Mouse (Mus musculus): Measurements from ENCODE around the gene Ulk4.
A peak's percentile ranks its signal among the peaks of the same experiment; 100 is the strongest.

The Ulk4 gene

GRCm38 (mm10) chr9:120983849-120984248 lies 293.1 kb downstream of the Ulk4 start:
- DNase-seq (ENCODE audit: low read depth, low spot score), result no peak

DNA sequence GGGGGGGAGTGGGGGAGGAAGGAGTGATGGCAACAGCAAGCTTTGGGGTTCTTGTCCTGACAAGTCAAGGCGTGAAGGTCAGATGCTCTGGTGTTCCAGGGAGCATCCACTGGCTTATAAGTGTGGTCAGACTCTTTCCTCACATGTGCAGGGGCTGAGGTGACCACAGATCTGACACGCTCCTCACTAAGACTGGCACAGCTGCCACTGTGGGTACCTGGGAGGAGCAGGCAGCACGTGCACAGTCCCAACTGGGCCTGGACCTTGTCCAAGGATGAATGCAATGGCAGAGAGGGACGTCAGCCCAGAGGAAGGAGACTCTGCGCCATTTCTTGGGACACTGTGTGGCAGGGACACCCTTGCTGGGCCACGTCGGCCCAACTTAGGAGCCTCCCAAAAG lies 295.2 kb downstream of the Ulk4 start:
- DNase-seq (ENCODE audit: low read depth, low spot score), result no peak

DNA sequence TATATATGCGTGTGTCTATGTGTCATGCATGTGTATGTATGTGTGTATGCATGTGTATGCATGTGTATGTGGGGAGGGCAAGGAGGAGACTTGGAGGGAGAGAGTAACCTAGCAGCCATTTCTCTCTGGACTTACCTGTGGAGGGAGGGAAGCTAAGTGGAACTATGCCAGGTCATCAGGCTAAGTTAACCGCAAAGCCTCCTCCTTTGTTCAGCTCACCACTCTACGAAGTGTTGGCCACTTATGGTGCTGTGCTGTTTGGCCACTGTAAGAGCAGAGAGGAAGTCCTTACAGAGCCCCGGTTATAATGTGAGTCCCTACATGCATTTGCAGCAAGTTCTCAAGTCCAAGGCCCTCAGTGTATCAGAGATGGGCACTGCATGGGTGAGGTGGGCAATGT lies 300.1 kb downstream of the Ulk4 start:
- no peak for DNase-seq (ENCODE audit: low read depth, low spot score)

GRCm38 (mm10) chr9:120976158-120976557 lies 300.8 kb downstream of the Ulk4 start:
- DNase-seq (ENCODE audit: low read depth, low spot score), result no peak

GRCm38 (mm10) chr9:120974209-120974608 lies 302.8 kb downstream of the Ulk4 start:
- DNase-seq (ENCODE audit: low read depth, low spot score), result no peak

GRCm38 (mm10) chr9:120973026-120973515 lies 303.9 kb downstream of the Ulk4 start:
- DNase-seq (ENCODE audit: low read depth, low spot score), result no peak

DNA sequence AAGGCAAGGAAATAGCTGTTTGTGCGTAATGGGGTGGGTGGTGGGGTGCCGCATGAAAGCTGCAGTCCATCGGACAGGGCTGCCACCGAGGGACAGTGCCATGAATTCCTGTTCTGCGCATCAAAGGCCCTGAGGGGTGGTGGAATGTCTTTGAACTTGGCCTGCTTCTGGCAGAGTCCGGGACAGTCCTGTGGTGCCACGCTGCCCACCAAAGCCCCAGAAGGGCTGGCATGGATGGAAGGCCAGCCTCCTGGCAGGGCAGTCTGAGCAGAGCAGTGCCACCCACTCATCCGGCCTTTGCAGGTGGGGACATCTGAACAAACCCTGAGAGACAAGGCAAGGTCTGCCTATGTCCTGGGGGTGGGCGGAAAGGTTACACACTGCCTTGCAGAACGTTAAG lies 312.0 kb downstream of the Ulk4 start:
- no peak for DNase-seq (ENCODE audit: low read depth, low spot score)

DNA sequence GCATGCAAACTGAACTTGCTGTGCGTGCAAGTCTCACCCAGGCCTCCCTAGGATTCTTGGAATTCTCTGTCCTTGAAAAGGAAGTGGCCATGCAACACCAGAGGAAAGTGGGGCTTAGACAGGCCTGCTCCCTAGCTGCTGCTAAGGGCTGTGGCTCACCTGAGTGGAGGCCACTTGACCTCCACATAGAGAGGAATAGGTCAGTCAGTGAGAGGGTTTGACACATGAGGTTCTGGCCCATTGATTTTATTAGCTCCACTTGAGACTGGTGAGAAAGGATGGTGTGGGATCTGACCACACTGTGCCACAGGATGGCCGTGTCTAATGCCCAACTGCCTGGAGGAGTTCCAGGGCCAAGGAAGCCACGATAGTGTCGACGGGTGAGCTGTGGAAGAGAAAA lies 312.8 kb downstream of the Ulk4 start:
- no peak for DNase-seq (ENCODE audit: low read depth, low spot score)

DNA sequence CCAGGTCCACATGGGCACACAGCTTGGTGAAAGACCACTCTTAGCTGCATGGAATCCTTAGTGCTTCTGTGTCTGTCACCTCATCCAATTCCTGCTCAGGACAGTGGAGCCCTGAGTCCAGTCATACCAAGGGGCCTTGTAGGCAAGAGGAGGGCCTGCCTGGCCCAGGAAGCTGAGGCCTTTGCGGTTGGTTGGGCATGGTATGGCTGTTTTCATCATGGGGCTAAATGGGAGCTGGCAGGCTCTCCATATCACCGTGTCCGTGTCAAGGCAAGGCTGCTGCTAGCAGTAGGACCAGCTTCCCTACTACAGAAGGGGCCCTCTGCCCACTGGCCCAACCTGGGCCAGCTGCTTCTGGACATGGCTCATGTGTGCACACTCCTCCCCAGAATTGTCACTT lies 313.3 kb downstream of the Ulk4 start:
- no peak for DNase-seq (ENCODE audit: low read depth, low spot score)

GRCm38 (mm10) chr9:120963104-120963503 lies 313.9 kb downstream of the Ulk4 start:
- no peak for DNase-seq (ENCODE audit: low read depth, low spot score)

DNA sequence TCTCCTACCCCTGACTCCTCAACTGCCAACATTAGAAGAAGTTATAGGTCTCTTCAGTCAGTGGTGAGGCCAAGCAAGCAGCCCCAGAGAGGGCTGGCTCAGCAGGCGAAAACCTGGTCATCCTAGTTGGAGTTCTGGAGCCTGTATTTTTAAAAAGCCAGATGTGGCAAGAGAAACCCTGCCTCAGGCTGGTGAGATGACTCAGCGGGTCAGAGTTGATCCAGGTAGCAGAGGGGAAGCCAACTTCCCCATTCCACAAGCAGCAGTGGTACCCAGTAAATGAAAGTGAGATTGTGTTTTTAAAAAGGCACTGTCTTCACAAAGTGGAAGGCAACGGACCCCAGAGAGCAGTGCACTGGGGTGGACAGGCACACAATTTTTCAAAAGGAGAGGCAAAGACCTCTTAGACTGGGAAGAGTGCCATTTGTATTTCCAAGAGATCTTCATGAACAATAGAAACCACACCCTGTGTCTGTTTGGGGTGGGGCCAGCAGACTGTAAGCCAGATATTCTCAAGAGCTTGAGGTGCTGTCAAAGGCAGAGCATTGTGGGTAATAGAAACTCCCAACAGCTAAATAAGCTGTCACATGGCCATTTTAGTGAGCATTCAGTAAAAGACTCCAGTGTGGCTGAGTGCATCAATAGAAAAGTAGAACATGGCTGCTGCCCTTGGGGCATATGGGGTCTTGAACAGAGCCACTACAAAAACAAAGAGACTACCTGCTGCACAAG lies 314.9 kb downstream of the Ulk4 start:
- DNase-seq (ENCODE audit: low read depth, low spot score), result no peak

DNA sequence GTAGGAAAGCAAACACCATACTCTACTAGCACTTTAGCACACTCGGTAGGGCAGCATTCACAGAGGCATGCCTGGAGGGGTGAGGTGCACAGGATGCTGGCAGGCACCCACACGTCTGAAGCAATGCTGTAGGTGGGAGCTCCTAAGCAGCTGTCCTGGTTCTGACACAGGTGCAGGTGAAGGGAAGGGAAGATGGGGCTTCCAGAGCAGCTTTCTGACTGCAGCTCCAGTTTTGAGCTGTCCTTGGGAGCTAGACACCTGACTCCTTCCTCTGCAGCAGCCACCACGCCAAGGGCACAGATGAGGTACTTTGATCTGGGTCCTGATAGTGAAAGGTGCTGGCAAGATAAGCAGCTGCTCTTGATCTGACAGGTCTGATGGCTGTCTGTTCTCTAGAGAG lies 315.5 kb downstream of the Ulk4 start:
- no peak for DNase-seq (ENCODE audit: low read depth, low spot score)

- DNase-seq (ENCODE audit: low read depth, low spot score), result no peak
Observed at GRCm38 (mm10) chr9:120960611-120961010, 316.4 kb downstream of the Ulk4 start.

DNA sequence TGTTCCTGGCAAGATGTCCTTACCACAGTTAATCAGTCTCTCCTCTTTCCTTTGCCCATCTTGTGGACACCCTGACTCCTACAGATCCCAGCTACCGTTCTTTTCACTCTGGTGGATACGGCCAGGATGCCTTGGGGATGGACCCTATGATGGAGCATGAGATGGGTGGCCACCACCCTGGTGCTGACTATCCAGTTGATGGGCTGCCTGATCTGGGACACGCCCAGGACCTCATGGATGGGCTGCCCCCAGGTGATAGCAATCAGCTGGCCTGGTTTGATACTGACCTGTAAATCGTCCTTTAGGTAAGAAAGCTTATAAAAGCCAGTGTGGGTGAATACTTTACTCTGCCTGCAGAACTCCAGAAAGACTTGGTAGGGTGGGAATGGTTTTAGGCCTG lies 317.8 kb downstream of the Ulk4 start:
- no peak for DNase-seq (ENCODE audit: low read depth, low spot score)

GRCm38 (mm10) chr9:120958560-120958959 lies 318.4 kb downstream of the Ulk4 start:
- DNase-seq (ENCODE audit: low read depth, low spot score), result no peak

GRCm38 (mm10) chr9:120958051-120958450 lies 318.9 kb downstream of the Ulk4 start:
- no peak for DNase-seq (ENCODE audit: low read depth, low spot score)

GRCm38 (mm10) chr9:120951947-120952346 lies 325.1 kb downstream of the Ulk4 start:
- DNase-seq (ENCODE audit: low read depth, low spot score), result no peak

- no peak for DNase-seq (ENCODE audit: low read depth, low spot score)
Observed at GRCm38 (mm10) chr9:120950761-120951160, 326.2 kb downstream of the Ulk4 start.

DNA sequence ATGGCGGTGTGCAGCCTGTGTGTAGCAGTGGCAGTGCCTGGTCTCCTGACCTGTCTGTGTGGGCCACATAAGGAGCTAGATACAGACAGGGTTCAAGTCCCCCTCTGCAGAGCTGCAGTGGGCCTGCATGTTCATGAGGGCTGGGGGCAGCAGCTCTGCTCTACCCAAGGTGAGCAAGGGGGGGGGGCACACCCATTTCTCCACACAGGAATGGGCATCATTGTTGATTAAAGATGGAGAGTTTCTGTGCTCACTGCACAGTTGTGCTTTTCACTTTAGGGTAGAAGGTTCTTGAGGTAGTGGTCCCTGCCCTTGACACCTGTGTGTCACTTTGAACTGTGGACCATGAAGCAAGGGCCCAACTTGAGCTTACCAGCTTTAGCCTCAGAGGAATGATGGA lies 328.2 kb downstream of the Ulk4 start:
- DNase-seq (ENCODE audit: low read depth, low spot score), result no peak

DNA sequence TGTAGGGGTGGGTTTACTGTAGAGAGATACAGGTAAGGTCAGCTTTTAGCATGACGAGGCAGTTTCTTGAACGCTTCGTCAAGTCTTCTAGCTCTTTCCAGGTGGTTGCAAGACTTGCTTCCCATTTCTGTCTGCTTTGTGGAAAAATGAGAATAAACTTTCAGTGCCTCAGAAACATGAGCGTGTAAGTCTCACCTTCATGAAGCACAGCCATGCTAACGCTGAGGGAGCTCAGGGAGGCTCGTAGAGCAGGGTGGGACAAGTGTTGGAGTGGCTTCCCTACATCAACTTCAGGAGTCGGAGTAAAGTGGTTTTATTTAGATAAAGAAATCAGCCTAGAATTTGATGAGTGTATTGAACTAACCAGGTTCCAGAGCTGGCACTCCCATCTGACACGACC lies 330.9 kb downstream of the Ulk4 start:
- DNase-seq (ENCODE audit: low read depth, low spot score), result no peak

- no peak for DNase-seq (ENCODE audit: low read depth, low spot score)
Observed at GRCm38 (mm10) chr9:120944211-120944610, 332.8 kb downstream of the Ulk4 start.

- DNase-seq (ENCODE audit: low read depth, low spot score), result no peak
Observed at GRCm38 (mm10) chr9:120943757-120944156, 333.2 kb downstream of the Ulk4 start.

GRCm38 (mm10) chr9:120940858-120941257 lies 336.1 kb downstream of the Ulk4 start:
- no peak for DNase-seq (ENCODE audit: low read depth, low spot score)

DNA sequence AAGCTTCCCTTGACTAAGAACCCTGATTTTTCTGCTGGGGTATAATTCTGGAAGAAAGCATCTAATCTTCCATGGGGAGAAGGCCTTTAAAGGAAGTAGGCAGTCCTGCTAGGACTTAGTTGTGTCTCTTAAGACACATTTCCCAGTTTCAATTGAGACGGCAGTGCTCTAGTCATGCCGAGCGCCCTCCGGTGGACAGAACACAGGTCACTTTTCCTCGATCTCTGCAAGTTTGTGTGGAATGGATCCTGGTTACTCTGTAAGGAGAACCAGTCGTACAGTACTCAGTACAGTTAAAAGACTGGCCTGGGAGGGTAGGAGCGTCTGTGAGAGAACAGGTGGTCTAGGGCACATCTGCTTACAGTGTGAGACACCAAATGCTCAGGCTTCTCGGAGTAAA lies 340.6 kb downstream of the Ulk4 start:
- DNase-seq (ENCODE audit: low read depth, low spot score), result peak; percentile 47
